Mouse (Mus musculus): ENCODE data around the gene Epb41l2. TPM values are rescaled to one million over a fixed set of nuclear protein-coding genes. Genes with fewer than 3 reads are reported as not detected.

Gene Epb41l2
- total RNA-seq, 2 experiments from 2014 or later, result 42.0 to 55.8 TPM

- DNase-seq, result no peak
- intact Hi-C loops (cut with DNase I), result loop anchor here (5.0 kb wide), 1 partner anchor 40 kb away; no protein-coding TSS in a partner anchor
Measured at GRCm38 (mm10) chr10:25362235-25362634, 2.6 kb downstream of the Epb41l2 start.

- DNase-seq, result no peak
- intact Hi-C loops (cut with DNase I), result no loop called here
Measured at GRCm38 (mm10) chr10:25365158-25365557, 5.6 kb downstream of the Epb41l2 start.

- DNase-seq, result no peak
- intact Hi-C loops (cut with DNase I), result no loop called here
Measured at GRCm38 (mm10) chr10:25365708-25366107, 6.1 kb downstream of the Epb41l2 start.

DNA sequence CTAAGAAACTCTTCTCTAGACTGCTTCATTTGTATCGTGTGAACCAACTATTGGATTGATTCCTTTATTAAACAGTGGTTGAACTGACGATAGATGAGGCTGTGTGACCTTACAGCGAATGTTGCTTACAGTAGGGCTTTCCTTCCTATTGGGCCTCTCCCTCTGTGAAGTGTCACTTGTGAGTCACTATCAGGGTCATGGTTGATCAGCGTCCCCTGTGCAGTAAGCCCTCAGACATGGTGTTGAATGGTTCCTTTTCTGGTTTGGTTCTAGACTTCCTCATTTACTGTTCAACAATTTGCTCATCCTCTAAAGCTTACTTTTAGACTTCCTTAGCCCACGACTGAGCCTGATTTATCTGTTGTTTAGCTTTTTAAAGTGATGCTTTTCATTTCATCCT, 7.1 kb downstream of the Epb41l2 start:
- no peak for DNase-seq
- intact Hi-C loops (cut with DNase I), result no loop called here

DNA sequence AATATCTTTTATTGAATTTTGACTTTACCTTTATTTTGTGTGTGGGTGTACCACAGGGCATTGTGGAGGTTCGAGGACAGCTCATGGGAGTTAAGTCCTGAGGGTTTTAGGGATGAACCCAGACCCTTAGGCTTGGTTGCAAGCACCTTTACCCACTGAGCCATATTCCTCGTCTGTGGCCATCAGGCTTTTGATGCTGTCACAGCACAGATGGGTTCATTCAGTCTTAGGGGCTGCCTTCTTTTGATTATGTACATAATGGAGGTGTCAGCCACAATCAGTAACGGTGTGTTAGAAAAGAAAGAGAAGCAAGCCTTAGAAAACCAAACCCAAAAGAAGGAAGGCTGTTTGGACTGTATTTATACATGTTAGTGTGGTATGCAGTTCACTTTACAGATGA, 9.3 kb downstream of the Epb41l2 start:
- intact Hi-C loops (cut with DNase I), result no loop called here
- DNase-seq, result no peak

GRCm38 (mm10) chr10:25369691-25370090, 10.1 kb downstream of the Epb41l2 start:
- intact Hi-C loops (cut with DNase I), result no loop called here
- no peak for DNase-seq

DNA sequence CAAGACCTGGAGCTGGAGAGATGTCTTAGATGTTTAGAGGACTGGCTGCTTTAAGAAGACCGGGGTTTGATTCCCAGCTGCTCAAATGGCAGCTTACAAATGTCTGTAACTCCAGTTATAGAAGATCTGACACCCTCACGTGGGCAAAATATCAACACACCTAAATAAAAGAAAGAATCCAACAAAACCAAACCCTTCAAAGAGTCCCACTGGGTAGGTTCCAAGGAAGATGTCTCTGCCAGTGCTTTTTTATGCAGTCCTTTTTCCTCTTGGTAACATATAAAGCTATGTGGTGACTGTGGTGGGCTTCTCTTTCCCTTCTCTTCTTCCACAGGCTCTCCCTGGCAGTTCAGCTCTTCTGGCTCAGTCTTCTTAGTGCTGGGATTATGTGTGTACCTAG, 11.7 kb downstream of the Epb41l2 start:
- intact Hi-C loops (cut with DNase I), result no loop called here
- DNase-seq, result no peak

- intact Hi-C loops (cut with DNase I), result no loop called here
- no peak for DNase-seq
Measured at GRCm38 (mm10) chr10:25371915-25372371, 12.3 kb downstream of the Epb41l2 start.

DNA sequence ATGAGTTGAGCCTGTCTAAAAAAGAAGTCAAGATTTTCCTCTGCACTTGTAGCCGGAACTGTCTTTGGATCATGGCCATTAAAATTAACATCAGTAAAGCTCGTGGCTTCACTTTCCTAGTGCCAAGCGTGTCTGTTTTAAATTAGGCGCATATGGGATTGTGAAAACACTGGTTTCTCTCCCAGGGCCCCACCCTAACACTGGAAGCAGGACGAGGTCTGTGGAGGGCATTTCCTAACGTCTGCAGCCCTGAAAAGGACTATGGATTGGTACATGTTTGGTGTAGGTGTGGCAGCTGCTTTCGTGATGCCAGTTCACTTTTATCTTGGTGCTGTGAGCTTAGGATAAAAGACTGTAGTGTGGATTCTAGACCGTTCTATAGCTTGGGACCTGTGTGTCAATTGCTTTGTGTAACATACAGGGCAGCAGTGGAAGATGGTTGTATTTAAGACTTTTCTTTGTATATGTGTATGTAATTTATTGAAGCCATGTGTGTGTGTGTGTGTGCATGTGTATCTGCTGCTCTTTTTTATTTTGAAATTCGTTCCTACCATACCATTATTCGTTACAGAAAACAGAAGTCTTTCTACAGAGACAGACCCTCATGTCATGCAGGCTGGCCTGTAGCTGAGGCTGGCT, 13.0 kb downstream of the Epb41l2 start:
- DNase-seq, result no peak
- intact Hi-C loops (cut with DNase I), result no loop called here

GRCm38 (mm10) chr10:25375036-25375435, 15.4 kb downstream of the Epb41l2 start:
- intact Hi-C loops (cut with DNase I), result no loop called here
- DNase-seq, result no peak

DNA sequence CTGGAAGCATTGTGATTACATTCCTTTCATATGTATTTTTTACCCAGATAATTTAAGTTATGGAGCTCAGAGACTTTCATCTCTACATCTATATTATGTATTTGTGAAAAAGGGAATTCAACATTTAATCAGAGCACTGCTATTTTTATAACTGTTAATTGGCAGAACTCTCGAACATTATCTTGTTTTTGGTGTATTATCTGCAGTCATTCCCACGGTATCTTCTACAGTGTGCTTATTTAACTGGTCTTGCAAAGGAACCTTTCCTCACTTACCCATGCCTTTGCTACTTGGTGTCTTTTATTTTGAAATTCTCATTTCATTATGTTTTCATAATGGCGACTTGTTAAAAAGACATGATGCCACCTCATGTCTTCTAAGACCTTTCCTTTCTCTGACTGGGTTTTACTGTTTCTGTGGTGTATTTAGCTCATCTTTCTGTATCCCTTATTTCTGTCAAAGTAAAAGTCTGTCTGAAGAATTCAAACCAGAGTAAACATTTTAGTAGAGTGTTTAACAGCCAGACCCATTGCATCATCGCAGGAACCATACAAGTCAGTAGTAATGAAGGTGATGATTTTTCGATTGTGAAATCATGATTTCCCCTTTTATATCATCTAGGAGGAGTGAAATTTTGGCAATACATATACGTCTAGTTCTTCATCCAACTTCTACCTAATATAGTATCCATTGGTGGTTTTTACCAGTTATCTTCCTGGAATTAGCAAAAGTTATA, 21.3 kb downstream of the Epb41l2 start:
- intact Hi-C loops (cut with DNase I), result no loop called here

GRCm38 (mm10) chr10:25381951-25382350, 22.4 kb downstream of the Epb41l2 start:
- peak in 1 of 2 experiments; percentile 22 for DNase-seq
- intact Hi-C loops (cut with DNase I), result no loop called here

More for the DNA sequence above, 21.3 kb downstream of the Epb41l2 start:
- DNase-seq, result no peak

DNA sequence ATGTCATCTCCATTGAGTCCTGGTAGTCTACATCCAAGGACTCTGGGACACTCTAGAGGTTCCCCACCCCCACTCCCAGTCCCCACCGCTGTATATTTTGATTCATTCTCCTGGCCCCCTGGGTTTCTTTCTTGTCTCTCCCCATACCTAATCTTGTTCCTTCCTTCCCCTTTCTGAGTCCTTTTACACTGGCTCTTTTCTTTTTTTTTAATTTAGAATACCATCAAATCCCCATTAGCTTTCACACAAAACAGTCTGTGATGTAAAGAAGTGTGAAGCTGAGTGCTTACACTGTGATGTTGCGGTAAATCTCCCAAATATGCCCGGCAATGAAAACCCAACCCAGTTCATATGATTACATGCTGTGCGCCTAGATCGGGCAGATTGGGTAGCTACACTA, 23.6 kb downstream of the Epb41l2 start:
- intact Hi-C loops (cut with DNase I), result no loop called here
- DNase-seq, result no peak

DNA sequence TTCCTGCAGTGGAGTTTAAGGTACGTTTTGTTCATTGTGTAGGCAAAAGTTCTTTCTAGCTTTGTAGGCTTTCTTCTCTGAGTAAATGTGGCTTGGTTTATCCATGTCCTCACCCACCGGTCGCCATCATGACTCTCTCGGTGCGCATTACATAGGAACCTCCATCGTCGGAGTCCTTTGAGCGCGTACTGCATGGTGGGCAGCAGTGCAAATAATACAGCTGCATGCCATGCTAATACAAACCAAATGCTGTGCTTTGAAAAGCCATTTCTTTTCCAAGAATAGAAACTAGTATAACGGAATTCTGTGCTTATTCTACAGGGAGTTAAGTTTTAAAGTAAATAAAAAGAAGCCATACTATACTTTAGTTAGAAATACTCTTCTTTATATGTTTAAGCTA, 24.8 kb downstream of the Epb41l2 start:
- intact Hi-C loops (cut with DNase I), result loop anchor here (2.0 kb wide), 1 partner anchor 24 kb away; no protein-coding TSS in a partner anchor
- DNase-seq, result no peak

DNA sequence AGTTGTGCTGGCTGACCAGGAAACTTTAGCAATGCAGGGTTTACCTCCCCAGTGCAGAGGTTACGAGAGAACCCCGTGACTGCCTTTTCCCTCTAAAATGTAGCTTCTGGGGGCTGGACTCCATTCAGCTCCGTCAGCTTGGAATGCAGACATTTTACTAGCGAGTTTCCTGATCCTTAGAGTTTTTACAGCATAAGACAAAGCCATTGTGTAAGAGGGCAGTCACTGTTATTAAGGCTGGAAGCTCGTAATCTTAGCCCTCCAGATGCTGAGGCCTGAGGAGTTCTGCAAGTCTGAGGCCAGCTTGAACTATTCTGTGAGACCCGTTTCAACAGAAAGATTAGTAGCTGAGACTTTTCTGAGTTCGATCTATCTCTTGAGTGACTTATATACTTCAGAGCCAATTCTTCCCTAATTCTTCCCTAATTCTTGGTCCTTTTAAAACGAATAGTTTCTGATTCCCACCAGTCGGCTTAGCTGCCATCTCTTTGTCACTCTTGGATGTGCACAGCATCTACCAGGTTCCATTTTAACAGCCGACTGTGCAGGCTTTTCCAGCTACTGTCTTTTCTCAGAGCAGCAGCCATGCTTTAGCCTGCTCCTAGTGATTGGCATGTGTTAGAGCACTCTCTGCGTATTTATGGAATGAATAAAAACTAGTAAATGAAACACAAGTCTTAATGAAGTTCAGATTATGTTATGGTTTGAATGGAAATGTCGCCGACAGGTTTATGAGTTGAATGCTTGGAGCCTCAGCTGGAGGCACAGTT, 26.4 kb downstream of the Epb41l2 start:
- intact Hi-C loops (cut with DNase I), result loop anchor here (2.0 kb wide), 1 partner anchor 25 kb away; no protein-coding TSS in a partner anchor

GRCm38 (mm10) chr10:25386868-25387267, 27.3 kb downstream of the Epb41l2 start:
- DNase-seq, result no peak
- intact Hi-C loops (cut with DNase I), result no loop called here

More for the DNA sequence above, 26.4 kb downstream of the Epb41l2 start:
- no peak for DNase-seq

DNA sequence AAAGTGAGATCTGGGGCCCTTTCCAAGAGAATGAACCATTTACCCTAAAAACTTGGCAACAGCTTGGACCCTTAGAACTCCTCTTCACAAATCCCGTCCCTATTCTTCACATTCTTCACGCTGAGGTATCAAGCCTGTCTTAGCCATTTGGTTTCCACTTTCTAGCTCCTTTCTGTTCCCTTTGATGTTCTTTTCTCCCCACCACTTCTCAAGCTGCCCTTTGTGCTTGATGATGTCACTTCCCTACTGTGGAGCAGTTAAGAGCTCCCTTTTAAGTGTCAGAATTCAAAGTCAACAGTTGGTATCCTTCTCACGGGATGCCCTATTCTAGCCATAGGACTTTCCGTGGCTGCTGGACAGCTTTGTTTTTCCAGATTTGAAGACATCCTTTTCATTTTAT, 27.7 kb downstream of the Epb41l2 start:
- intact Hi-C loops (cut with DNase I), result no loop called here
- no peak for DNase-seq

- intact Hi-C loops (cut with DNase I), result no loop called here
Measured at GRCm38 (mm10) chr10:25392786-25393185, 33.2 kb downstream of the Epb41l2 start.

DNA sequence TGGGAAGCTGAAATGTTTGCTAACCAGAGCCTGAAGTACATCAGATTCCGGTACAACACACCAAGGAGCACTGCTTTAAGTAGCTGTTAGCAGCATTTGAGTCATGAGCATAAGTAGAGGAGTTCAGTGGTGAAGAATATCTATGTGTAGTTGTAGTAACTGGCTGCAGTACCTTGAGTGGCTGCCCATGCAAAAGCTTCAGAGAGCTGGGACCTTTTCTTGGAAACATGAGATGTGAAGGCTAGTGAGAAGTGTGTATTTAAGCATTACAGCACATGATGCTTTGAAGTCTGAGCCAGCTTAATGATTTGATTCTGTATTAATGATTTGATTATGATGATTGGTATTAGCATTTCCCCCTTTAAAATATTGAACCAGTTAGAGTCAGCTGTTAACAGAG, 34.1 kb downstream of the Epb41l2 start:
- intact Hi-C loops (cut with DNase I), result no loop called here
- DNase-seq, result no peak

More at GRCm38 (mm10) chr10:25392786-25393185, 33.2 kb downstream of the Epb41l2 start:
- no peak for DNase-seq

DNA sequence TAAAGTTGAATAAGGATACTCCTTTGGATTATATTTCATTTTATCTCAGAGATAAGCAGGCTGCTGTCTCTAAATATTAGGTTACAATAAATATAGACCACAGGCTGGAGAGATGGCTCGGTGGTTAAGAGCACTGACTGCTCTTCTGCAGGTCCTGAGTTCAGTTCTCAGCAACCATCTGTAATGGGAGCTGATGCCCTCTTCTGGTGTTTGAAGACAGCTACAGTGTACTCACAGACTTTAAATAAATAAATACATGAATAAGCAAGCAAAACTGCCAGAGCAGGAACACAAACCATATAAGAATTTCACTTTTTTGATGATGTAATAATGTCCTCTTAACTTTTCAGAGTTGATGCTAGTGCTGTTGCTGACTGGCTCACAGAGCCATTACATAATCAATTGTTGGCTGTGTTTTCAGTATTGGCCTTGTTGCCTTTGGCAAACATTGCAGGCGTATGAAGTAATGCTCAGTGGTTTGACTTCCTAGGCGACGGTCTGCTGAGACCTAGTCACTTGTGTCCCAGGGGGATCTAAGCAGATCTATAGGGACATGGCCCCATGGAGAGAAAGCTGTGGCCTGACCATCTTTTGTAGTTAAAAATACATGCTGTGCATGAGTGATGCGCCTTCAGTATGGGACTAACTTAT, 35.8 kb downstream of the Epb41l2 start:
- intact Hi-C loops (cut with DNase I), result no loop called here

DNA sequence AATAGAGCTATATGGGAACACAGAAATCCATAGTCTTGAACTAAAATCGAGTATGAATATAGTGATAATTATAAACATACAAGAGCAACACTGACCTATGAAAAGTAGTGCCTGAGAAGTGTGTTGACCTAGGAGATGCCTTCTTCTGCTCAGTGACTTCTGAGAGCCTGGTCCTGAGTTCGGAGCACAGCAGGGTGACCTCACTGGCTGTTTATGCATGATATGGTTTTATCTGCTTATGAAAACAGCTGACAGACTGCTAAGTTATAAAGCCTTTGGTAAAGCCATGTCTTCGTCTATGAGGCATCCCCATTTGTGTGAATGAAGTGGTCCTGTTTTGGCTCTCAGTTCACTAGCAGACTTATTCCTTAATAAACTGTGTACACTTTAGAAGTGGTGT, 37.3 kb downstream of the Epb41l2 start:
- intact Hi-C loops (cut with DNase I), result no loop called here
- no peak for DNase-seq

More for the DNA sequence above, 35.8 kb downstream of the Epb41l2 start:
- peak; percentile 35 to 43 for DNase-seq

Measured in heart, postnatal 36 days (tissue).